Mouse (Mus musculus) ES-Bruce4 (cell line): ENCODE data around the gene Cpe.

Source experiments
- CTCF ChIP-seq: IDR thresholded peaks from one replicate; pipeline ENCODE4 v1.8.1; 2011; ENCODE audit warnings: low read depth, low read length
- POLR2A ChIP-seq: IDR thresholded peaks from one replicate; pipeline ENCODE4 v1.8.1; 2011; ENCODE audit warnings: low read length; ENCODE audit not compliant: insufficient read depth

GRCm38 (mm10) chr8:64647148-64647547 is 45.7 kb downstream of the Cpe start:
- TF ChIP-seq CTCF = no peak
- no peak for TF ChIP-seq POLR2A
